Mouse (Mus musculus) MEL (cell line): ENCODE measurements around the gene Nr2f1. TPM values are rescaled to one million over a fixed set of nuclear protein-coding genes. Genes with fewer than 3 reads are reported as not detected.

Source experiments
- DNase-seq: peaks from one replicate; pipeline ENCODE4 v3.0.0; 2011; ENCODE audit warnings: low read depth, low spot score
- H3K27ac ChIP-seq: 2 replicates; pipeline ENCODE4 v1.5.1; 2012; ENCODE audit warnings: low read depth, mild to moderate bottlenecking, control low read depth, low read length, moderate library complexity; ENCODE audit not compliant: control insufficient read depth
- H3K27me3 ChIP-seq, 2 experiments: fragments of 150-350 bp in 1 of 2; sonication (generic) in 1 of 2; 2 replicates each; pipeline ENCODE4 v1.6.1; 2012; ENCODE audit warnings: low read length in 2 of 2, mild to moderate bottlenecking in 2 of 2, improper control_type of control experiment in 1 of 2, moderate library complexity in 1 of 2; ENCODE audit not compliant: insufficient read depth in 2 of 2, control insufficient read depth in 1 of 2
- H3K36me3 ChIP-seq, 2 experiments: 2 replicates each; pipeline ENCODE4 v1.6.1; 2012 to 2014; ENCODE audit warnings: low read length in 2 of 2, improper control_type of control experiment in 1 of 2, inconsistent platforms in 1 of 2, mild to moderate bottlenecking in 1 of 2; ENCODE audit not compliant: insufficient read depth in 2 of 2, control insufficient read depth in 1 of 2
- H3K4me1 ChIP-seq, 2 experiments: fragments of 150-350 bp in 1 of 2; sonication (generic) in 1 of 2; 2 replicates each; pipeline ENCODE4 v1.6.1; 2012; ENCODE audit warnings: low read length in 2 of 2, improper control_type of control experiment in 1 of 2, mild to moderate bottlenecking in 1 of 2; ENCODE audit not compliant: insufficient read depth in 2 of 2, control insufficient read depth in 1 of 2
- H3K4me3 ChIP-seq, 2 experiments: fragments of 150-350 bp in 1 of 2; sonication (generic) in 1 of 2; 2 replicates each; pipeline ENCODE4 v1.5.1; 2012; ENCODE audit warnings: low read depth in 2 of 2, low read length in 2 of 2, mild to moderate bottlenecking in 2 of 2, moderate library complexity in 2 of 2, control low read depth in 1 of 2, improper control_type of control experiment in 1 of 2; ENCODE audit not compliant: control insufficient read depth in 1 of 2, insufficient read depth in 1 of 2
- H3K79me2 ChIP-seq: 2 replicates; pipeline ENCODE4 v1.6.1; 2012; ENCODE audit warnings: mild to moderate bottlenecking, low read length, moderate library complexity; ENCODE audit not compliant: control insufficient read depth, poor library complexity, insufficient read depth
- H3K9ac ChIP-seq: 2 replicates; pipeline ENCODE4 v1.6.1; 2012; ENCODE audit warnings: low read depth, mild to moderate bottlenecking, control low read depth, low read length, moderate library complexity; ENCODE audit not compliant: control insufficient read depth, poor library complexity, severe bottlenecking
- H3K9me3 ChIP-seq: fragments of 150-350 bp; sonication (generic); replicated peaks from 2 replicates; pipeline ENCODE4 v1.6.1; 2012; ENCODE audit warnings: mild to moderate bottlenecking, low read length, improper control_type of control experiment, moderate library complexity; ENCODE audit not compliant: insufficient read depth
- CHD2 ChIP-seq: IDR thresholded peaks from 2 replicates; pipeline ENCODE4 v1.6.1; 2011; ENCODE audit warnings: low read length, improper control_type of control experiment
- CTCF ChIP-seq, 3 experiments: IDR thresholded peaks in 2 of 3; conservative IDR thresholded peaks in 1 of 3; 2 replicates each; pipeline ENCODE4 v1.5.1; 2011 to 2012; ENCODE audit warnings: low read length in 3 of 3, low read depth in 2 of 3, mild to moderate bottlenecking in 2 of 3, improper control_type of control experiment in 1 of 3, inconsistent platforms in 1 of 3, mixed read lengths in 1 of 3, moderate library complexity in 1 of 3; ENCODE audit not compliant: control insufficient read depth in 1 of 3, insufficient read depth in 1 of 3, poor library complexity in 1 of 3, severe bottlenecking in 1 of 3
- E2F4 ChIP-seq: IDR thresholded peaks from 2 replicates; pipeline ENCODE4 v1.6.1; 2011; ENCODE audit warnings: low read depth, low read length, improper control_type of control experiment, borderline replicate concordance
- EP300 ChIP-seq, 2 experiments: IDR thresholded peaks; 2 replicates each; pipeline ENCODE4 v1.6.1; 2011; ENCODE audit warnings: improper control_type of control experiment in 2 of 2, low read length in 2 of 2, low read depth in 1 of 2, mild to moderate bottlenecking in 1 of 2
- ETS1 ChIP-seq: IDR thresholded peaks from 2 replicates; pipeline ENCODE4 v1.6.1; 2012; ENCODE audit warnings: low read depth, mild to moderate bottlenecking, inconsistent platforms, low read length, improper control_type of control experiment, moderate library complexity
- HCFC1 ChIP-seq: IDR thresholded peaks from 2 replicates; pipeline ENCODE4 v1.6.1; 2012; ENCODE audit warnings: low read depth, mild to moderate bottlenecking, inconsistent platforms, low read length, improper control_type of control experiment, moderate library complexity
- MAFK ChIP-seq: IDR thresholded peaks from 2 replicates; pipeline ENCODE4 v1.6.1; 2011; ENCODE audit warnings: low read depth, mild to moderate bottlenecking, low read length, improper control_type of control experiment, borderline replicate concordance
- MAX ChIP-seq: IDR thresholded peaks from 2 replicates; pipeline ENCODE4 v1.6.1; 2011; ENCODE audit warnings: low read length, improper control_type of control experiment
- MAZ ChIP-seq: IDR thresholded peaks from 2 replicates; pipeline ENCODE4 v1.6.1; 2012; ENCODE audit warnings: low read depth, mild to moderate bottlenecking, inconsistent platforms, low read length, improper control_type of control experiment
- MEF2A ChIP-seq: IDR thresholded peaks from 2 replicates; pipeline ENCODE4 v1.6.1; 2014; ENCODE audit warnings: low read depth, mild to moderate bottlenecking, inconsistent platforms, low read length, improper control_type of control experiment; ENCODE audit not compliant: poor library complexity, insufficient replicate concordance, severe bottlenecking; ENCODE audit errors: extremely low read depth
- MYC ChIP-seq: IDR thresholded peaks from 2 replicates; pipeline ENCODE4 v1.6.1; 2011; ENCODE audit warnings: low read depth, mild to moderate bottlenecking, low read length, improper control_type of control experiment, moderate library complexity
- NELFE ChIP-seq: IDR thresholded peaks from 2 replicates; pipeline ENCODE4 v1.6.1; 2011; ENCODE audit warnings: low read depth, low read length, improper control_type of control experiment
- POLR2A ChIP-seq, 2 experiments: IDR thresholded peaks; 2 replicates each; pipeline ENCODE4 v1.6.1; 2011 to 2012; ENCODE audit warnings: low read length in 2 of 2, mild to moderate bottlenecking in 2 of 2, control low read depth in 1 of 2, improper control_type of control experiment in 1 of 2, low read depth in 1 of 2, moderate library complexity in 1 of 2; ENCODE audit not compliant: control insufficient read depth in 1 of 2, insufficient read depth in 1 of 2, poor library complexity in 1 of 2
- POLR2AphosphoS2 ChIP-seq: IDR thresholded peaks from 2 replicates; pipeline ENCODE4 v1.6.1; 2011; ENCODE audit warnings: low read length, improper control_type of control experiment
- SIN3A ChIP-seq: IDR thresholded peaks from 2 replicates; pipeline ENCODE4 v1.6.1; 2012; ENCODE audit warnings: low read length, improper control_type of control experiment, inconsistent platforms
- SMC3 ChIP-seq: IDR thresholded peaks from 2 replicates; pipeline ENCODE4 v1.6.1; 2011; ENCODE audit warnings: low read depth, low read length, improper control_type of control experiment
- TCF12 ChIP-seq: IDR thresholded peaks from 2 replicates; pipeline ENCODE4 v1.6.1; 2014; ENCODE audit warnings: low read depth, mild to moderate bottlenecking, inconsistent platforms, low read length, improper control_type of control experiment, moderate library complexity
- UBTF ChIP-seq: IDR thresholded peaks from 2 replicates; pipeline ENCODE4 v1.6.1; 2012; ENCODE audit warnings: low read depth, mild to moderate bottlenecking, inconsistent platforms, low read length, improper control_type of control experiment, moderate library complexity, borderline replicate concordance; ENCODE audit not compliant: insufficient read depth
- USF1 ChIP-seq: IDR thresholded peaks from 2 replicates; pipeline ENCODE4 v1.6.1; 2014; ENCODE audit warnings: low read depth, mild to moderate bottlenecking, inconsistent platforms, low read length, improper control_type of control experiment, moderate library complexity
- USF2 ChIP-seq, 2 experiments: IDR thresholded peaks; 2 replicates each; pipeline ENCODE4 v1.6.1; 2011 to 2012; ENCODE audit warnings: improper control_type of control experiment in 2 of 2, low read length in 2 of 2, borderline replicate concordance in 1 of 2, inconsistent platforms in 1 of 2, low read depth in 1 of 2, mild to moderate bottlenecking in 1 of 2; ENCODE audit not compliant: insufficient read depth in 1 of 2
- ZC3H11A ChIP-seq: IDR thresholded peaks from 2 replicates; pipeline ENCODE4 v1.6.1; 2012; ENCODE audit warnings: low read depth, mild to moderate bottlenecking, inconsistent platforms, low read length, improper control_type of control experiment
- ZKSCAN1 ChIP-seq: IDR thresholded peaks from 2 replicates; pipeline ENCODE4 v1.6.1; 2012; ENCODE audit warnings: low read depth, mild to moderate bottlenecking, inconsistent platforms, low read length, improper control_type of control experiment, moderate library complexity
- polyA plus RNA-seq, 2 experiments: library from polyadenylated mRNA; stranded (reverse) in 1 of 2; unstranded in 1 of 2; fragments of >175 nt in 1 of 2; fragments of >200 nt in 1 of 2; gene quantifications; 2 replicates each; pipeline versions ENCODE4 v1.2.1 to v1.2.4; 2012; ENCODE audit warnings: low replicate concordance in 2 of 2, low read depth in 1 of 2; ENCODE audit not compliant: insufficient read length in 2 of 2, insufficient read depth in 1 of 2, missing spikeins in 1 of 2
- total RNA-seq: library from RNA; depleted of rRNA; stranded (reverse); fragments of 300-350 nt; gene quantifications from 2 replicates; pipeline ENCODE4 v1.2.3, GENCODE M21; 2012

Nr2f1 gene
- total and polyA plus RNA-seq, 3 experiments, result 9.9 to 27.1 TPM; not detected in 1

DNA sequence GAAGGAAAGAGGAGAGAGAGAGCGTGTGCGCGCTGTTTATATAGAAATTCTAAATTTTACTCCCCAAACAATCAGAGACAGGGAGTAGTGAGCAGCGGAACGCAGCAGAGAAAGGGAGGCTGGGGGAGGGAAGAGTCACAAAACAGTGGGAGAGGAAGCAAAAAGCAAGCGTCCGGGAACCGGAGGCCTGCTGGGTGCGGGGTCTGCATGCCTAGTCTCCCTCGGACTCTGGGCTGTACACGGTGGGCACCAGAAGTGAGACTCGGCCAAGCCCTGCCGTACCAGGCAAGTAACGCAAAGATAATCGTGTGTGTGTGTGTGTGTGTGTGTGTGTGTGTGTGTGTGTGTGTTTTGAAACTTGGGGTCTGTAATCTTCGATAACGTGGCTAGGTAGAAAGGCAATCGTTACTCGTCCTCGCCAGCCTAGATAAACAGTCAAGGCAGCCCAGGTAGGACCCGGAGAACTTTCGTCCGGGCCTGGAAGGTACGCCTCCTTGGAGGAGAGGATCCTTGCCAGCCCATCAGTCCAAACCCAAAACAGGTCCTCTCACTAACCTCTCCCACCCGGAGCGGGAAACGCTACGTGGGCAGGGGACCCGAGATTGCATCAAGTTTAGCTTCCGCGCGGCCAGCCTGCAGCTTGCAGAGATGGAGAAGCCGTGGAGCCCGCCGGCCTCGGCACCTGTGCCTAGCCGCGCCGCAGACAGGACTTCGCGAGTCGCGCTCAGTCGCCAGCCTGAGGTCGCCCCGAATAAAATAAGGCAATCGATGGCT lies 3.2 kb upstream of the Nr2f1 start:
- peak overlapping the region; percentile 90 for H3K9ac ChIP-seq
- peaks cover 3 to 10% of the 10 kb centered on the region in 2 experiments; a peak in 3 of 4 replicates for H3K4me1 ChIP-seq
- H3K36me3 ChIP-seq, result peaks cover 0 to 18% of the 10 kb centered on the region in 2 experiments; a peak in 2 of 4 replicates
- peak; percentile 79 for DNase-seq
- H3K4me3 ChIP-seq, result peak overlapping the region; percentile 79 to 90
- H3K27me3 ChIP-seq, result no peaks in the 10 kb centered on the region
- H3K9me3 ChIP-seq, result no peaks in the 10 kb centered on the region
- peaks cover 23% of the 10 kb centered on the region for H3K79me2 ChIP-seq
- peak overlapping the region; percentile 84 for H3K27ac ChIP-seq
- TF ChIP-seq SIN3A (peak; percentile 60), ZKSCAN1 (no peak), ETS1 (peak; percentile 55; the same call in 1 of the 2 replicates), EP300 (IDR thresholded peaks at IDR 0.05; ENCODE audit: low read depth in 1 of 2, low read length in 2 of 2) (peak; percentile 26 to 46; a peak in 2 of 4 replicates), TCF12 (peak; percentile 33; the same call in 1 of the 2 replicates), NELFE (peak; percentile 41; the same call in 1 of the 2 replicates), POLR2AphosphoS2 (no peak), MAX (peak; percentile 23; the same call in 1 of the 2 replicates), UBTF (0 out of 2 replicates have a peak, but pooled peaks have one; percentile 45)

DNA sequence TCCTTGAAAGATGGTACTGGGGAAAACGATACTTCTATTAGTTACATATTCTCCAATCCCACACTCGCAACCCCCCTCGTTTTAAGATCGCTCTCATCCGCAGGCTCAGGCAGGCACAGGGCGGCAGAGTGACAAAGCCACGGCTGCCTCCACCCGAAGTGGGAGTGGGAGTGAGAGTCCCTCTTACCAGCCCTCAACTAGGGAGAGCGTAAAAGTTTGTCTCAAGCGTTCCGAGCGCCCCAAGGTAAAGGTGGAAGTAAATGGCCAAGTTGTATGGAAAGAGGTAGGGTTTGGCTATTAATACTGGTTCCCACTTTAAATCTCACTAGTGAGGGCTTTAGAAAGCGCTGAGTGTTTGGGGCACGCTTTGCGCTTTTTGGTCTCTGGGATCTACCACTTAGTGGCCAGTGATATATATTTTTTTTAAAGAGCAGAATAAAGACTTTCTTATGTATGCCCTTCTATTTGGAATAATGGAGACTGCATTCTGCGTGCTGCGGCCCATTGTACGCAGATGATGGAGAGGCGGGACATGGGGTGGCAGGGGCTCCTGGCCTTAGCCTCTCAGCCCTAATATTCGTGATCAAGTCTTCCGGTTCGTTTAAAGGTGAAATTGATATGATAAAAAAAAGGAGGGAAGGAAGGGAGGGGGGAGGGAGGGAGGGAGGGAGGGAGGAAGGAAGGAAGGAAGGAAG lies 2.5 kb upstream of the Nr2f1 start:
- Histone ChIP-seq H3K36me3 (peaks cover 0 to 15% of the 10 kb centered on the region in 2 experiments; a peak in 2 of 4 replicates), H3K4me3 (peak overlapping the region; percentile 79 to 90), H3K4me1 (peaks cover 3 to 10% of the 10 kb centered on the region in 2 experiments; a peak in 3 of 4 replicates), H3K27me3 (no peaks in the 10 kb centered on the region), H3K79me2 (peaks cover 27% of the 10 kb centered on the region), H3K27ac (peak overlapping the region; percentile 84), H3K9me3 (no peaks in the 10 kb centered on the region), H3K9ac (peak overlapping the region; percentile 76)
- TF ChIP-seq CTCF (IDR thresholded peaks at IDR 0.05 in 2 of 3, conservative IDR thresholded peaks at IDR 0.05 in 1 of 3; ENCODE audit: control insufficient read depth in 1 of 3, insufficient read depth in 1 of 3, low read depth in 2 of 3, low read length in 3 of 3, poor library complexity in 1 of 3, severe bottlenecking in 1 of 3), result no peak
- no peak for TF ChIP-seq MAFK
- TF ChIP-seq HCFC1, result no peak
- no peak for TF ChIP-seq MAZ
- TF ChIP-seq POLR2A (IDR thresholded peaks at IDR 0.05; ENCODE audit: control insufficient read depth in 1 of 2, insufficient read depth in 1 of 2, low read depth in 1 of 2, low read length in 2 of 2, poor library complexity in 1 of 2), result no peak; a peak in 1 of 4 replicates
- TF ChIP-seq ZC3H11A, result no peak
- TF ChIP-seq POLR2AphosphoS2, result no peak
- no peak for TF ChIP-seq ETS1
- no peak for TF ChIP-seq USF1
- no peak for TF ChIP-seq MEF2A
- no peak for TF ChIP-seq SMC3
- no peak for TF ChIP-seq CHD2
- no peak for TF ChIP-seq MYC
- no peak for TF ChIP-seq USF2 (IDR thresholded peaks at IDR 0.05; ENCODE audit: borderline replicate concordance in 1 of 2, insufficient read depth in 1 of 2, low read depth in 1 of 2, low read length in 2 of 2)
- TF ChIP-seq E2F4, result no peak
- peak; percentile 70 for DNase-seq
